Mouse (Mus musculus) CH12.LX (cell line): ENCODE results near the gene Rex1bd.

Source experiments
- BHLHE40 ChIP-seq: IDR thresholded peaks from 2 replicates; pipeline ENCODE4 v1.6.1; 2011; ENCODE audit warnings: mild to moderate bottlenecking, low read depth, low read length, improper control_type of control experiment
- CHD1 ChIP-seq: IDR thresholded peaks from 2 replicates; pipeline ENCODE4 v1.6.1; 2012; ENCODE audit warnings: low read depth, low read length, improper control_type of control experiment, inconsistent platforms
- CHD2 ChIP-seq: IDR thresholded peaks from 2 replicates; pipeline ENCODE4 v1.6.1; 2011; ENCODE audit warnings: low read length, improper control_type of control experiment
- CTCF ChIP-seq, 2 experiments: IDR thresholded peaks in 1 of 2; conservative IDR thresholded peaks in 1 of 2; 2 replicates each; pipeline ENCODE4 v1.5.1; 2011 to 2012; ENCODE audit warnings: low read depth in 2 of 2, low read length in 2 of 2, improper control_type of control experiment in 1 of 2, inconsistent platforms in 1 of 2, mild to moderate bottlenecking in 1 of 2, moderate library complexity in 1 of 2
- E2F4 ChIP-seq: IDR thresholded peaks from 2 replicates; pipeline ENCODE4 v1.6.1; 2011; ENCODE audit warnings: low read depth, low read length, improper control_type of control experiment; ENCODE audit not compliant: insufficient replicate concordance
- EP300 ChIP-seq: IDR thresholded peaks from 2 replicates; pipeline ENCODE4 v1.6.1; 2011; ENCODE audit warnings: low read length, improper control_type of control experiment
- MAX ChIP-seq: IDR thresholded peaks from 2 replicates; pipeline ENCODE4 v1.6.1; 2011; ENCODE audit warnings: low read length, improper control_type of control experiment
- POLR2A ChIP-seq: IDR thresholded peaks from 2 replicates; pipeline ENCODE4 v1.6.1; 2011; ENCODE audit warnings: low read depth, mild to moderate bottlenecking, improper control_type of control experiment, low read length
- SIN3A ChIP-seq: IDR thresholded peaks from 2 replicates; pipeline ENCODE4 v1.6.1; 2012; ENCODE audit warnings: low read length, improper control_type of control experiment, inconsistent platforms
- SMC3 ChIP-seq: IDR thresholded peaks from 2 replicates; pipeline ENCODE4 v1.6.1; 2011; ENCODE audit warnings: low read depth, low read length, improper control_type of control experiment
- ZNF384 ChIP-seq: IDR thresholded peaks from 2 replicates; pipeline ENCODE4 v1.6.1; 2012; ENCODE audit warnings: low read depth, low read length, improper control_type of control experiment, inconsistent platforms

GRCm38 (mm10) chr8:70466305-70466704 lies 40.2 kb downstream of the Rex1bd start:
- no peak for TF ChIP-seq EP300
- no peak for TF ChIP-seq CTCF (conservative IDR thresholded peaks at IDR 0.05 in 1 of 2, IDR thresholded peaks at IDR 0.05 in 1 of 2; ENCODE audit: low read depth in 2 of 2, low read length in 2 of 2)
- TF ChIP-seq MAX, result no peak
- TF ChIP-seq CHD1, result no peak
- no peak for TF ChIP-seq SIN3A
- TF ChIP-seq ZNF384, result no peak
- no peak for TF ChIP-seq CHD2
- no peak for TF ChIP-seq BHLHE40
- no peak for TF ChIP-seq E2F4
- no peak for TF ChIP-seq POLR2A
- no peak for TF ChIP-seq SMC3
